Mouse (Mus musculus): Measurements from ENCODE around the gene Secisbp2. TPM values are rescaled to one million over a fixed set of nuclear protein-coding genes. Genes with fewer than 3 reads are reported as not detected.

The Secisbp2 gene
- polyA plus RNA-seq, 1 experiment from 2014 or later = 30.2 TPM

Other genes with a start within 250 kb of the Secisbp2 start
- 71.8 and 78.6 TPM in 2 replicates for gene S1pr3, start 243.1 kb upstream of the Secisbp2 start, polyA plus RNA-seq (2014; fragmentation: Nextera tagmentation; extraction: Ambion mirVana)
- gene Shc3, start 82.3 kb upstream of the Secisbp2 start, polyA plus RNA-seq (2014; fragmentation: Nextera tagmentation; extraction: Ambion mirVana) = 0.20 and 0.43 TPM in 2 replicates
- gene Cks2, start 6.5 kb upstream of the Secisbp2 start, polyA plus RNA-seq (2014; fragmentation: Nextera tagmentation; extraction: Ambion mirVana) = 391 and 395 TPM in 2 replicates
- gene Sema4d, start 142.1 kb downstream of the Secisbp2 start, polyA plus RNA-seq (2014; fragmentation: Nextera tagmentation; extraction: Ambion mirVana) = 9.2 and 9.7 TPM in 2 replicates
- 29.1 and 33.0 TPM in 2 replicates for gene Gadd45g, start 195.0 kb downstream of the Secisbp2 start, polyA plus RNA-seq (2014; fragmentation: Nextera tagmentation; extraction: Ambion mirVana)